Mouse (Mus musculus) midbrain, embryonic 14.5 days (tissue): Measurements from ENCODE around the gene Polr2i. TPM values are rescaled to one million over a fixed set of nuclear protein-coding genes. Genes with fewer than 3 reads are reported as not detected.
"Not testable (repeated sequence)": the region's sequence is repeated elsewhere in the genome, so short reads cannot be mapped to it uniquely, and the experiment has no call there.

Experiments used
- ATAC-seq: fragments of 200-750 bp; cut with Nextera tagmentation; 2 replicates; pipeline ENCODE4 v1.8.0; 2017; ENCODE audit warnings: moderate number of reproducible peaks, moderate library complexity; ENCODE audit not compliant: low FRiP score, low TSS enrichment
- DNase-seq: peaks from one replicate; pipeline ENCODE4 v3.0.0-alpha.2; 2015
- H3K27ac ChIP-seq: fragments of 300-500 bp; sonication (generic); replicated peaks from 2 replicates; pipeline ENCODE4 v1.5.1; 2014; ENCODE audit warnings: mild to moderate bottlenecking, low read depth, low read length, moderate library complexity
- H3K27me3 ChIP-seq: fragments of 300-500 bp; sonication (generic); 2 replicates; pipeline ENCODE4 v1.6.1; 2014; ENCODE audit warnings: low read length, control low read depth, mixed read lengths; ENCODE audit not compliant: control insufficient read depth, insufficient read depth
- H3K36me3 ChIP-seq: fragments of 300-500 bp; sonication (generic); 2 replicates; pipeline ENCODE4 v1.6.1; 2014; ENCODE audit warnings: low read length, control low read depth; ENCODE audit not compliant: control insufficient read depth, insufficient read depth
- H3K4me1 ChIP-seq: fragments of 300-500 bp; sonication (generic); 2 replicates; pipeline ENCODE4 v1.6.1; 2014; ENCODE audit warnings: mild to moderate bottlenecking, antibody characterized with exemption, low read length, control low read depth; ENCODE audit not compliant: control insufficient read depth, insufficient read depth
- H3K4me2 ChIP-seq: fragments of 300-500 bp; sonication (generic); 2 replicates; pipeline ENCODE4 v1.6.1; 2014; ENCODE audit warnings: mild to moderate bottlenecking, low read length, moderate library complexity
- H3K4me3 ChIP-seq: fragments of 300-500 bp; sonication (generic); replicated peaks from 2 replicates; pipeline ENCODE4 v1.5.1; 2014; ENCODE audit warnings: low read depth, low read length
- H3K9ac ChIP-seq: fragments of 300-500 bp; sonication (generic); replicated peaks from 2 replicates; pipeline ENCODE4 v1.6.1; 2014; ENCODE audit warnings: mild to moderate bottlenecking, low read length, moderate library complexity
- H3K9me3 ChIP-seq: fragments of 300-500 bp; sonication (generic); 2 replicates; pipeline ENCODE4 v1.6.1; 2016; ENCODE audit warnings: low read length, control low read depth, mixed read lengths; ENCODE audit not compliant: control insufficient read depth
- WGBS: fragments of 180-500 bp; shearing (Covaris S2); extraction: QIAGEN DNeasy Blood & Tissue Kit; methylation state at CpG from one replicate; pipeline ENCODE4 v1.1.7; 2014; 5-methylcytosine and 5-hydroxymethylcytosine counted together
- polyA plus RNA-seq: library from polyadenylated mRNA; unstranded; fragments of >200 nt; fragmentation: Nextera tagmentation; extraction: Ambion mirVana; gene quantifications from 2 replicates; pipeline ENCODE4 v1.2.1, GENCODE M21; 2014

Gene Polr2i
- polyA plus RNA-seq, 1 experiment from 2014 or later, result 176 TPM

GRCm38 (mm10) chr7:30200200-30200599 is 31.5 kb upstream of the Polr2i start:
- H3K27ac ChIP-seq, result no peak overlapping the region
- no peak for ATAC-seq
- H3K9me3 ChIP-seq, result no peaks in the 10 kb centered on the region
- no peak overlapping the region for H3K4me3 ChIP-seq
- no peaks in the 10 kb centered on the region for H3K27me3 ChIP-seq
- H3K4me1 ChIP-seq, result peaks cover 6% of the 10 kb centered on the region
- 86% methylated on average over 5 of the region's 5 CpGs for WGBS
- no peak for DNase-seq
- no peak overlapping the region for H3K9ac ChIP-seq
- H3K36me3 ChIP-seq, result no peaks in the 10 kb centered on the region
- H3K4me2 ChIP-seq, result no peak overlapping the region

DNA sequence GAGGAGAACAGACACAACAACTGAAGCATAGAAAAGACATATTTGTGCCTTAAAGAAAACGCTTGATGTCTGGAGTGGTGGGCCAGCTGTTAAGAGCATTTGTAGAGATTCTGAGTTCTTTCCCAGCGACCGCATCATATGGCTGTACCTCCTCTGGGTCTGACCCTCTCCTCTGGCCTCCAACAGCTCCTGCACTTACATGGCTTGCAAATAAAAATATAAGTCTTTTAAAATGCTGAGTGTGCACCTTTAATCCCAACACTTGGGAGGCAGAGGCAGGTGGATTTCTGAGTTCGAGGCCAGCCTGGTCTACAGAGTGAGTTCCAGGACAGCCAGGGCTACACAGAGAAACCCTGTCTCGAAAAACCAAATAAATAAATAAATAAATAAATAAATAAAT is 31.1 kb upstream of the Polr2i start:
- ATAC-seq, H3K4me2 ChIP-seq, H3K27me3 ChIP-seq, H3K9me3 ChIP-seq, H3K4me3 ChIP-seq, H3K27ac ChIP-seq, DNase-seq, H3K9ac ChIP-seq, H3K4me1 ChIP-seq, H3K36me3 ChIP-seq: not testable (repeated sequence)
- WGBS, result 88% methylated on average over 5 of the region's 5 CpGs

GRCm38 (mm10) chr7:30202895-30203690 is 28.7 kb upstream of the Polr2i start:
- no peak overlapping the region for H3K4me2 ChIP-seq

DNA sequence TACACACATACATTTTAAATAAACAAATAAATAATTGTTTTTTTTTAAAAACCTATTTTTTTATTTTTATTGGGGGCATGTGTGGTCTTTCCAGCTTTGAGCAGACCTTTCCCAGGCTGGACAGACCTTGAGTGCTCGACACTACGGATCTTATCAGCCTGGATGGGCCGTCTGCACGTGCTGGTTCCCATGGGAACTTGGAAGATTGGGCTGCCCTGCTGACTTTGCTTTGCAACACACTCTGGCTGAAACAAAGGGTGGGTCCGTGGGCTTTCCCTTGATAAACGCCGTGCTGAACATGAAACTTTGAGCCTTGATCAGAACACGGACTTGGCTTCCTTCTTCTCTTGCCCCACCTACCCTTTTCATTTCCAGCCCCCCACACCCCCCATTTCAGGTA is 27.4 kb upstream of the Polr2i start:
- Histone ChIP-seq H3K4me2 (no peak overlapping the region), H3K27me3 (no peaks in the 10 kb centered on the region), H3K27ac (no peak overlapping the region), H3K4me3 (no peak overlapping the region), H3K4me1 (no peaks in the 10 kb centered on the region; the same call in 1 of the 2 replicates), H3K9ac (no peak overlapping the region), H3K9me3 (no peaks in the 10 kb centered on the region), H3K36me3 (no peaks in the 10 kb centered on the region)
- DNase-seq, result no peak
- ATAC-seq, result no peak
- 13% methylated on average over 8 of the region's 8 CpGs for WGBS

More at GRCm38 (mm10) chr7:30202895-30203690, 28.7 kb upstream of the Polr2i start:
- Histone ChIP-seq H3K4me1 (peaks cover 4% of the 10 kb centered on the region), H3K9me3 (no peaks in the 10 kb centered on the region), H3K27ac (no peak overlapping the region), H3K4me3 (no peak overlapping the region), H3K9ac (no peak overlapping the region), H3K36me3 (no peaks in the 10 kb centered on the region), H3K27me3 (no peaks in the 10 kb centered on the region)
- DNase-seq, result no peak
- WGBS, result 92% methylated on average over 11 of the region's 11 CpGs
- ATAC-seq, result no peak

GRCm38 (mm10) chr7:30205383-30205782 is 26.4 kb upstream of the Polr2i start:
- no peaks in the 10 kb centered on the region for H3K27me3 ChIP-seq
- H3K4me2 ChIP-seq, result no peak overlapping the region
- H3K9me3 ChIP-seq, result no peaks in the 10 kb centered on the region
- 8% methylated on average over 2 of the region's 2 CpGs for WGBS
- no peaks in the 10 kb centered on the region; the same call in 1 of the 2 replicates for H3K4me1 ChIP-seq
- no peak overlapping the region for H3K4me3 ChIP-seq
- H3K27ac ChIP-seq, result no peak overlapping the region
- H3K9ac ChIP-seq, result no peak overlapping the region
- ATAC-seq (no peak), DNase-seq (peak; percentile 83)
- H3K36me3 ChIP-seq, result no peaks in the 10 kb centered on the region

- H3K36me3 ChIP-seq, ATAC-seq, H3K4me1 ChIP-seq, H3K4me3 ChIP-seq, H3K27me3 ChIP-seq, DNase-seq, H3K9ac ChIP-seq, H3K27ac ChIP-seq, H3K4me2 ChIP-seq, H3K9me3 ChIP-seq: not testable (repeated sequence)
- WGBS, result 57% methylated on average over 5 of the region's 5 CpGs
Observed at GRCm38 (mm10) chr7:30206364-30206763, 25.4 kb upstream of the Polr2i start.

DNA sequence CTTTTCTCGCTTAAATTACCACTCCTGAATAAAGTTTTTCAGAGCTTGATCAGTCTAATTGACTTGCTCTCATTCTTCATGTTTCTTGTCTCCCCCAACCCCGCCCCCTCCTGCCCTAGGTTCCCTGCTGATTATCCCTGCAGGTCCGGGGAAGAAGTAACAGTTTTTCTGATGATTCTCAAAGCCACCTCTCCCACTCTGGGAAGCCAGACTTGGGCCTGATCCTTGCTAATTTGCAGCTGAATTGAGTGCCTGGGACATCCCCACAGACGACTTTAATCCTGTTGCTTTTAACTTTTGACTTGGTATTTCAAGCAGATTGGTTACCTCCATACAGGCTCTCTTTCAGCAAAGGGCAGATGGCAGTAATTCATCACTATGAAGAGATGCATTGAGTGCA is 20.7 kb upstream of the Polr2i start:
- ATAC-seq (no peak), DNase-seq (no peak)
- Histone ChIP-seq H3K4me3 (no peak overlapping the region), H3K36me3 (no peaks in the 10 kb centered on the region), H3K27me3 (no peaks in the 10 kb centered on the region), H3K9ac (no peak overlapping the region), H3K9me3 (no peaks in the 10 kb centered on the region), H3K27ac (no peak overlapping the region), H3K4me2 (no peak overlapping the region), H3K4me1 (no peaks in the 10 kb centered on the region)
- 15% methylated on average over 4 of the region's 4 CpGs for WGBS

- H3K27me3 ChIP-seq, result no peaks in the 10 kb centered on the region
- no peak overlapping the region for H3K4me3 ChIP-seq
- H3K4me2 ChIP-seq, result no peak overlapping the region
- no peak for DNase-seq
- H3K9me3 ChIP-seq, result no peaks in the 10 kb centered on the region
- no peak overlapping the region for H3K9ac ChIP-seq
- H3K27ac ChIP-seq, result no peak overlapping the region
- WGBS, result 92% methylated on average over 3 of the region's 3 CpGs
- no peaks in the 10 kb centered on the region for H3K36me3 ChIP-seq
- H3K4me1 ChIP-seq, result no peaks in the 10 kb centered on the region
- no peak for ATAC-seq
Observed at GRCm38 (mm10) chr7:30213881-30214280, 17.9 kb upstream of the Polr2i start.

GRCm38 (mm10) chr7:30215875-30216274 is 15.9 kb upstream of the Polr2i start:
- H3K9ac ChIP-seq, result no peak overlapping the region
- WGBS, result 68% methylated on average over 3 of the region's 3 CpGs

More at GRCm38 (mm10) chr7:30215875-30216274, 15.9 kb upstream of the Polr2i start:
- H3K4me1 ChIP-seq, result peaks cover 7% of the 10 kb centered on the region; the same call in 1 of the 2 replicates
- H3K4me3 ChIP-seq, result no peak overlapping the region
- ATAC-seq (no peak), DNase-seq (no peak)
- no peak overlapping the region for H3K27ac ChIP-seq
- H3K4me2 ChIP-seq, result no peak overlapping the region
- no peaks in the 10 kb centered on the region for H3K27me3 ChIP-seq
- no peaks in the 10 kb centered on the region for H3K36me3 ChIP-seq
- no peaks in the 10 kb centered on the region for H3K9me3 ChIP-seq
